Mouse (Mus musculus): ENCODE measurements at regions not wholly inside any gene's neighbourhood (a gene's known extent, or its start where the extent isn't known, plus 50 kb on each side); places are given as distances from the start of the nearest gene placed in this dataset.

DNA sequence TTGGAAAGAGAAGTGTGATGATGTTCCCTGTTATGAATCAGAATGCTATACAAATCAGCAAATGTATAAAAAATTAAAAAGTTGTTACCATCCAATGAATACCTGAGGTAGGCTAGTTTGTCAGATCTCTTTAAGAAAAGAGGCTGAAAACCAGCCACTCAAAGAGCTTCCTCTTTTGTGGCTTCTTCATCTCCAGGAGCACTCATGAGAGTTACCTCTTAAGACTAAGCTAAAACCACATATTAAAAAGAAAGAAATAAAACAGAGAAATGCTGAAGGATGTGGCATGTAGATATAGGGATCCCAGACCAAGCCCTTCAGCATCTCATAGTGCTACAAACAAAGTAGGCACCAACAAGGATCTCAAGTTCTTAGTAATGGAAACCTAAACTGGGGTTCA is 890.9 kb upstream of the Acvr2a start:
- intact Hi-C loops (cut with DNase I), result no loop called here
- DNase-seq (ENCODE audit: low spot score), result no peak

DNA sequence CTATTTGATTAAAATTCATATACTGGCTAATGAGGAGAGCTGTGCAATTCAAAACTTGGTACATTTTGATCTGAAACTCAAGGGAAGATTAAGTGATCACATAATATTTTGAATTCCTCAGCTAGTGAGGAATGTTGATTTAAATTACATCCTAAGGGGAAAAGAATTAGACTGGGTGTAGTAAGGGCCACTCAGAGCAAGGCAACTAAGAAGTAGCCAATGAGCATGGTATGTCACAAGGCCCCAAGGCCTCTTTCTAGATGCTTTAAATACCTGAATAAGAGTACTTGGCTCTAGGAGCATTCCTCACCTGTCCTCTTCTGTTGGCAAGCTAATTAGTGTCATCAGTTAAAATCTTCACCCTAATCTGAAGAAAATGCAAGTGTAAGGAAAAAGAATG is 887.3 kb upstream of the Acvr2a start:
- no peak for DNase-seq (ENCODE audit: low spot score)
- intact Hi-C loops (cut with DNase I), result no loop called here

DNA sequence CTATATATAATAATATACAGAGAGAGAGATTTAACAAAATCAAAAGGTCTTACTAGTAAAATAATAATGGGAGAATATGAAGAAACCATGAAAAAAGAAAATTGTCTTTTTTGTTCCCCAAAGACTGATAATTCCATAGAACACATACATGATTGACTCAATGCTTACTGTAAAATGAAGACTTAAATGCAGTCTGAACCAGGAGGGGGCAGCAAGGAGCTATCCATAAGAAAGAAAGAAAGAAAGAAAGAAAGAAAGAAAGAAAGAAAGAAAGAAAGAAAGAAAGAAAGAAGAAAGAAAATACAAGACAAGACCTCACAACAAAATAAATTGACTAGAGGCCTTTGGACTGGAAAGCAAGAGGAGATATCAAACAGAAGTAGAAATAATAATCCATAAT is 868.8 kb upstream of the Acvr2a start:
- DNase-seq (ENCODE audit: low spot score), result no peak
- intact Hi-C loops (cut with DNase I), result no loop called here

DNA sequence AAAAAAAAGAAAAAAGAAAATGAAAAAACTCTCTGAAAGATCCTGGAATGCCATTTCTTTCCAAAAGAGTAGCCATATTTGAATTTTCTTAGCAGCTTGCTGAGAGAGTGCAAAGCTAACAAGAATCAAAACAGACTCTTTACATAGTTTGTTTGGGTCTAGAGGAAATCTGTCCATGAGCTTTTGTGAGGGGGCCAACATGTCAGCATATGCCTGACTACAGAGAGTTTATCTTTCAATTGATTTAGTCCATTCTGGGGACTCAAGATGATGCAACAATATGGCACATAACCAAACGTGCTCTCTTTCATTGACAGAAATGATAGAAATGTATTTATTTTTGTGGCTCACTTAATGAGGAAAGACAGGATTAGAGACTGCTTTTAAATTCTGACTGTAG is 822.8 kb upstream of the Acvr2a start:
- intact Hi-C loops (cut with DNase I), result no loop called here

DNA sequence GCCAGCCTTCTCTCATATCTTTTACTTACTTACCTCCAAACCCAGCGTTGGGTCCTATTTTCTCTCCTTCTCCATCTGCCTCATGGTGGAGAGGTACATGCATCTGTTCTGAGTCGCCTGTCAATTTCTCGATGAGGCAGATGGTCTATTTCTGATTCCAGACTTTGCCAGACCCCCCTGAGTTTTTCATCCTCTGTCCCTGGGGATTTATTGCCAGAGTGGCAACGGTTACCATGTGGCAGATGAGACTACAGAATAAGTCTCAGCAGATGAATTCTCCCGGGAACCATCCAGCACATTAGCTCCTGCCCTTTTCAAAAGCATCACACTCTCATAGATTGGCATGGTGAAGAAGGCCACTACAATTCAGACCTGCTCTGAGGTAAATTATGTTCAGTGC is 819.7 kb upstream of the Acvr2a start:
- intact Hi-C loops (cut with DNase I), result no loop called here
- no peak for DNase-seq (ENCODE audit: low spot score)

More for the DNA sequence above, 822.8 kb upstream of the Acvr2a start:
- DNase-seq (ENCODE audit: low spot score), result no peak

DNA sequence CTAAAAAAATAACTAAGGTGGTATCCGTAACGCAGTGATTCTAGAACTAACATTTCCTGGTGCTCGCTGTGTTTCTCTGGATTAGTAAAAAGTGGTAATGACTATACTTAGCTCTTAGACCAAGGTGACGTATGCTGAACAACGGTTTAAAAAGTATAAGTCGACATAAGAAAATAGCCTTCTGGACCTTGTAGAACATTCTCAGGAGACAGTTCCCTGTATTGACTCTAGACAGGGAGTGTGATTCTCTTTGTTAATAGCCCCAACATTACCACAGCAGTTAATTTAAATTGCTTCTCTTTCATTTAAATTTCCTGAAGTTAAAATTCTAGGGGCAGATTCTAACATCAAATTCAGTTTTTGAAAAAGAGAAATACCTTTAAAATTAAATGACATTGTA is 812.7 kb upstream of the Acvr2a start:
- DNase-seq (ENCODE audit: low spot score), result no peak
- intact Hi-C loops (cut with DNase I), result loop anchor here (2.0 to 10.0 kb wide), 3 partner anchors 384 to 886 kb away; partner anchors contain the start of gene Acvr2a

DNA sequence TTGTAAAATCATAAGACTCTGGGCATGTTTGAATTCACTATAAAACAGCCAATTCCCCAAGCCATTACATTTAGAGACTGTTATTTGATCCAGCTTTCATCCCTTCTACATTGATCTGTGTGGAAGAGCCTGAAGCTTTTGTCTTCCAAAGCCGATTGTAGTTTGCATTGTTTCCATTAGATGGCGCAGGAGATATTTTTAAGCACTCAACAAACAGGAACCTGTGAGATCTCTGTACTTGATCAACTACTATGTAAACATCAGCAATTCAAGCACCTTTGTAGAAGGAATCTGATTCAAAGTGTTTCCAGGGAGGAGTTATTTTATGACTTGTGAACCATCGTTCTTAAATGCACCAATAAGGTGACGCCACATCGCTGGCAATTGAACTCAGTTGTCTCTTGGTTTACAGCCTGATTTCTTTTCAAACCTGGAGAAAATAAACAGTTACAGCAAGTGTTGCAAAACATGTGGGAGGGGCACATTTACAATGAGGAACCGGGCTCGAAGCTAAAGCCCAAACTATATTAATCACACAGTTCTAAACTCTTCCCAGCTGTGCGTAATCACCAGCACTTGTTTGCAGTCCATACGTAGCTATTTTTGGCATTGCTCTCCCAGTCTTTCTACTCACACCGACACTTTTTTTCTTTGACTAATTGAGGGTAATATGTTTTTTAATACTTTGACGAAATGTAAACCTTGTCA is 812.0 kb upstream of the Acvr2a start:
- no peak for DNase-seq (ENCODE audit: low spot score)
- intact Hi-C loops (cut with DNase I), result loop anchor here (2.0 to 10.0 kb wide), 3 partner anchors 383 to 885 kb away; partner anchors contain the start of gene Acvr2a

DNA sequence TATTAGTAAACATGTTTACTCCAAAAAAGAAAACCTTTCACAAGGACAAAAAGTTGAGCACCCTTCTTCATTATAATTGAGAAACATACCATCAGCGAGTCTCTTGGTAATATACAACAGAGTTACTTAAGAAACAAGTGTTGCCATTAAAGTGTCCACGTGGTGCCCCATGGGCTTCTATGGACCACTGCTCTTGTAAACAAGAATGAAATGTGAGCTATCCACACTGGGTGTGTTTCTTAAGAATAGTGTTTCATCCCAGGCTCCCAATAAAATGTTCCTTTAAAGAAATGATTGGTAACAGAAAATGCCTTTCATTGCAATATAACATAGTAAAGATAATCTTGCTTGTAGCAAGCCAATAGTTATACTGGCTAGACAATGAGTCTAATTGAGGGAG is 803.6 kb upstream of the Acvr2a start:
- intact Hi-C loops (cut with DNase I), result no loop called here
- no peak for DNase-seq (ENCODE audit: low spot score)

DNA sequence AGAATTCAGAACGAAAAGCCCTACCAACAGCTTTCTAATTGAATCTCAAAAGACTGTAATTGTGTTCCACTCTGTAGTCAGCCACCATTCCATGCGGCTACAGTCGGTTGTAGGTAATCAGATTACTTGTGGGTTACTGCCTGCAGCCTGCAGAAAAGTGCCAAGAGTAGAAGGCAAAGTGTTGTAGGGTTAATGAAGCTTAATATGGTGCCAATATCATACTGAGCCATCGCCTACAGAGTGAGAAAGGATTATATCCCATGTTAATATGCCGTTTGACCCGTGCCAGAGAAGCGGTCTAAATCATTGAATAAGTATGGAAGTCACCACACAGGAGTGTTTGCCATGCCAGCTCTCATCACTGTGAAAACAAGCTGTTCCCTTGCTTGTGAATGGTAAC is 786.4 kb upstream of the Acvr2a start:
- intact Hi-C loops (cut with DNase I), result no loop called here
- no peak for DNase-seq (ENCODE audit: low spot score)

DNA sequence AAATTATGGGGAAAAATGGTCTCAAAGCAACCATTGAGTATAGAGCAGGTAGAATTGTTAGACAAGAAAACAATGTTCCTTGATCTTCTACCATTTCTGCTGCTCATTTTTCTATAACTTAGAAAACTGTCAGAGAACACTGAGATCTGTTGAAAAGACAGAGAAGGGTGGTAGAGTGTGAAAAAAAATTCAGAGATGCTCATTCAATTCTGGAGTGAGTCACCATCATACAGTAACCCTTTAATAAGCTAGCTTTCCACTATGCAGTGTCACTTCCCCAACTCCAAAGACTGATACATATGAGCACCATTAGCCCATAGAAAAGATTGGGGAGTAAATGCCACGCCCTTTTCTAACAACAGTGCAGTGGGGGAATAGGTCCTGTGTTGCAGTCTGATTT is 752.5 kb upstream of the Acvr2a start:
- intact Hi-C loops (cut with DNase I), result no loop called here
- no peak for DNase-seq (ENCODE audit: low spot score)

DNA sequence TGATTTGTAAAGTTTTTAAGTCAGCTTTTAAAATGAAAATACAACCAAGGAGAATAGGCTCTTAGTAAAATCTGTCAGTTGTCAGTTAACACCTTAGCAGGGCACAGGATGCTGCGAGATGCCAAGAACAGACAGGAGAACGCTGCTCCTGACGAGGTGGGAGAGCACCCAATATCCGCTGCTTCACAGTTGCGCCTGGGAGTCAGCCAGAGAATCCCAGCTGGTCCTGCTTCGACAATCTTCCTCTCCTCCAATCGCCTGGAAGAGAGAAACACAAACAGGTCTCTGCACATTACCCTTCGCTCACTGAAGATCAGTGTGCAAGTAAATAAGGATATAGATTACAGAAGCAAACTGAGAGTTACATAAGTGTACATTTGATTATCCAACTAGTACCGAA is 750.5 kb upstream of the Acvr2a start:
- intact Hi-C loops (cut with DNase I), result no loop called here
- DNase-seq (ENCODE audit: low spot score), result no peak

DNA sequence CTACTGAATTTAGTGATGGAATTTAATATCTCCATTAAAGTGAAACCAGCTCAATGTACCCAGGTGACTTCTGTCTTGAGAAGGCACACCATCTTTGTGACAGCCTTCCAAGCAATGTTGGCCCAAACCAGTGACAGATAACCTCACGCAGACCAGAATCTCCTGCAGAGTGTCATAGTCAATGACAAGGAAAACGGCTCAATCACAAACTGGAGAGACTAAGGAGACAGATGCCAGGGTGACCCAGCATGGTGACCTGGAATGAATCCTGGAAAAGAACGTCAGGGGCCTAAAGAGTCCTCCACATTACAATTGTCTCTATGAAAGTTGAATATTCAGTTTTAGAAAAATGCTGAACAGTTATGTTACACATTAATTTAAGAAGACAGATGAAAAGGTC is 748.7 kb upstream of the Acvr2a start:
- DNase-seq (ENCODE audit: low spot score), result no peak

DNA sequence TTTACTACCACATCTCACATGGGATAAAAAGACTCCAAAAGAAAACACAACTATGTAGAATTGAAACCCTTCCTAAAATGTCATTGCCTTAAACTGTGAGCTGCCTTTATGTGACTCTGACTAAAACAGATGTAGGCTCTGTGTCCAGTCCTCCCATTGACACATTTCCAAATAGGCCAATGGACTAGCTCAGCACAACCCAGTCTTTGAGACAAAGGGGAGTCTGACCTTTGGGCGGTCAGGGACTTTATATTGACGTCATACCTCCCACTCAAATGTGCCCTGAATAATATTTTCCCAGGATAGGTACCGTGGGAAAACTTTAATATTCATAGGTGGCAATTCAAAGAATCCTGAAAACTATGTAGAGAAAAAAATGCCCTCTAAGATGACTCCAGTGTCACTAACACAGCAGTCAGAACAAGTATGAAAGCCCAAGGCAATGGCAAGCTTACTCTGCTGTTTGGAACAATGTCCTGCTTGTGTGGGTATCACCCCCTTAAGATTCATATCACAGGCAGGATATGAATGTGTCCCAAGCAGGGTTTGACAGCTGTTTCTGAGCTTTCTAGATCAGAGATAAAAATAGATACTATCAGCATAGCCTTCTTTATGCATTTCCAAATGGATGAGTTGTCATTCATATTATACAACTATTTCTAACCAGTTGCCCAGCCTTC is 731.6 kb upstream of the Acvr2a start:
- intact Hi-C loops (cut with DNase I), result no loop called here

More for the DNA sequence above, 748.7 kb upstream of the Acvr2a start:
- intact Hi-C loops (cut with DNase I), result no loop called here

DNA sequence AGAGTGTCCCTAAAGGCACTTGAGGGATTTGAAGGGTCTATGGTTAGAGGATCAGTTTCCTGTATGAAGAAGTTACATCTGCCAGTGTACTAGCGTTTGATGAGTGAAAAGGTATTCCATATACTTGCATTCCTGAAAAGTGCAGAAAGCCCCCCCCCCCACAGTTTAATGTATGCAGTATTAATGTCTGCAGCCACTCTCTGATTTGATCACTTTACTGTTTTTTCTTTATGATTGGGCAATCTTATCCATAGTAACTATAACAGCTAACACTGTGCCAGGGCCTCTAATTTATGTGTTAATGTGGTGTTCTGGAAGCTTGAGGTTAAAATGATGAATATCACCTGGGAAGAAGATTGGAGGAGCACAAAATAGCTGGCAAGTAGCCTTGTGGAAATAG is 715.6 kb upstream of the Acvr2a start:
- intact Hi-C loops (cut with DNase I), result no loop called here
- no peak for DNase-seq (ENCODE audit: low spot score)

More for the DNA sequence above, 731.6 kb upstream of the Acvr2a start:
- DNase-seq (ENCODE audit: low spot score), result no peak

DNA sequence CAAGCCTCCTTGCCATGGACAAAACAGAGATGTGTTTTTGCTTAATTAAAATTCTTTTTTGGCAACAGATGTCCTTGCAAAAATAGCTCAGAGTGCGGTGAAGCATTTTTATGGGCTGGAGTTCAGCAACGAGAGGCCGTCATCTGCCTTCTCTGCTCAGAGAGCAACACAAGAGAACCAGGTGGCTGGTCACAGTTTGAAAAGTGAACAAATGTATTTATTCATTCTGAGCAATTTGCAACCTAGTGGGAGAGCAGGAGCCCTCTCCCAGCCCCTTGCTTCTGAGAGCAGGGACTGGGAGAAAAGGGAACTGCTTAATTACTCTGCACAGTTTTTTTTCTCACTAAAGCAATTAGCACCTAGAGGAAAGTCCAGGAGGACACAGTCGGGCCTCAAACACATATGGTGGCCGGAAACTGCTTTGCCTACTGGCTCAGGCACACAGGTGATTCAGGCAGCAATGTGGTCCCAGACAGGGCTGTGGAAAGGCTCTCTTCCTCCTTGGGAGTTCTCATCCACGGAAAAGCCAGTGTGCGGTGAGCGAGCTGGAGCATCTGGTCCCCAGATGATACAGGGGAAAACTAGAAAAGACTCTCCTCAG is 714.9 kb upstream of the Acvr2a start:
- intact Hi-C loops (cut with DNase I), result no loop called here

DNA sequence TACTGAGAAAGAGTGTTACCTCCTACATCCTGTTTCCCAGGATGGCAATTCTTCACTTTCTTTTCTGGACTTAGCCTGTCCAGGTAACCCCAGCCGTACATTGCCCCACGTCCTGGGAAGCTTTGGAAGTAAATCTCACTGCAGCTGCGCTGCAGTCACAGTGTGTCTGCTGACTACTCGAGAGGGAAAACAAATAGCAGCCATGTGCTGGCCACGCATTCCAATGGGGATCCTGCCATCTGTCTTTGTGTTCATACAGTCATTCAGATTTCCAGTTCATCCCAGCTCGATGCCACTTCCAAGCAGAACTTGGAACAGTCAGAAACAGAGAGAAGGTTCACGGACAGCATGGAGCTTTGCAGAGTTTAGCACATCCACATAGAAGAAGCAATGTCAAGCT is 690.2 kb upstream of the Acvr2a start:
- intact Hi-C loops (cut with DNase I), result no loop called here
- DNase-seq (ENCODE audit: low spot score), result no peak

More for the DNA sequence above, 714.9 kb upstream of the Acvr2a start:
- no peak for DNase-seq (ENCODE audit: low spot score)

DNA sequence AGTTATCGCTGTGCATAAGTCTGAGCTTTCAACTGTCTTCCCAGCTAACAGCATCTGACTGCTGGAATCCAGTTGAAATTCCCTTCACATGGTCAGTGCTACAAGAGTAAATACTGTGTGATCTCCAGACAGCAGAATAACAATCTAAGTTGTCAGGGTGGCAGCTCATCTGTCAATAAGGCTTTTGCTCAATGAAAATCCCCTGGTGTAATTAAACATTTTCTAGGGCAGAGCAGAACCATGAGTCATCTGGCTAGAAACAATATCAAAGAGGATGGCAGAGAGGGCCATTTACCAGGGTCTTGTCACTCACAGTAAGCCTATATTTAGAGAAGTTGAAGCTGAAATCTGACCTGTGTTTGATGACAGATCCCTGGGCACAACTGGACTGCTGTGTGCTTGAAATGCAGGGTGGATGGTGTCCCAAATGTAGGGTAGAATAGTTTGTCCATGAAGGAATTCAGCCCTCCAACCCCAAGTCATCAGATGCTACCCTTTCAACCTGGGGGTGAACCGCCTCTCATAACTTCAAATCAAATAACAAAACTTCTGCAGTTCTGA is 675.8 kb upstream of the Acvr2a start:
- intact Hi-C loops (cut with DNase I), result no loop called here
- no peak for DNase-seq (ENCODE audit: low spot score)

DNA sequence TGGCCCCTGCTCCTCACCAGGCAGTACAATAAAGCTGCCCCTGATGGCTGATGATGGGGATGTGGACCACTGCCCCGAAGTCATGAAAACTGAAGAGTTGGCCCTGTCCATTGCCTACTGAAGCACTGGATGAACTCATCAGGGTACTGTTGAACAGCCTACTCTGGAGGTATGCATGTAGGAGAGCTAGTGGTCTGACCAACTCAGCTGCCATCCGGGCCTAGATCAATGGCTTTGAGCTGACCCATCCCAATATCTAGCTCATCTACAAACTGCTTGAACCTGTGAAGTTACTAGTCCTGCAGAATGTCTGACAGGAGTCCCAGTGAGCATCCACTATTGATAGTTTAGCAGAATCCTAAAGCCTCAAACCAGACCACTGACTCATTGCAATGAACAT is 672.6 kb upstream of the Acvr2a start:
- no peak for DNase-seq (ENCODE audit: low spot score)
- intact Hi-C loops (cut with DNase I), result no loop called here

DNA sequence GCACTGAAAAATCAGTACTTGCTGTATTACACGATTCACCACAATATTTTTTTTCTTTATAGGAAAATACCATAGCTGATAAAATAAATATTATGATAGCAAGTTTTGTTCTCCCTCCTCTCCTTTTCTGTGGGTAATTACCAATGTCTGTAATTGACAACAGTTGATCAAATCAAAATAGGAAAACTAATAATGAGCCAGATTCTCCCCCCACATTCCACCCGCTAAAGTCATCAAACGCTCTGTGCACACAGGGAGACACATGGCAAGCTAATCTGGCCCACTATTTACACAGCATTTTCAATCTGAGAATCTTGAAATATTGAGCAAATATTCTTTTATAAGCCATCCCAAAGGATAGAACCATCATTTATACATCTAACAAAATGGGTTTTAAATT is 659.2 kb upstream of the Acvr2a start:
- intact Hi-C loops (cut with DNase I), result no loop called here
- no peak for DNase-seq (ENCODE audit: low spot score)

DNA sequence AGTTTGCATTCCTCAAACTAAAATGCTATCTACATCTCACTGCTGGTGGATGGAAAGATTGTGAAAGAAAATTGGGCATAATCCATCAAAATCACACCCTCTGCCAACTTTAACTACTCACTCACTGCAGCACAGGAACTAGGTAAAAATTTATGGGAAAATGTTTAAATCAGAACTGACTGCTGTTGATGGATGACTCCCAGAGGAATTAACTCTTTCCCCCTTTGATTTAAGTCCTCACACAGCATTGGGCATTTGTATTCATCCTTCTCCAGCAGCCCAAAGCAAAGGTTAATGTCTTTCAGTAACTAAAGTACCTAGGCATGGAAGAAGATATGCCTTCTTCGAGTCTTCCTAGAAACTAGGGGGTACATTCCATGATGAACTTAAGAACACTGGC is 641.3 kb upstream of the Acvr2a start:
- intact Hi-C loops (cut with DNase I), result no loop called here
- DNase-seq (ENCODE audit: low spot score), result no peak

DNA sequence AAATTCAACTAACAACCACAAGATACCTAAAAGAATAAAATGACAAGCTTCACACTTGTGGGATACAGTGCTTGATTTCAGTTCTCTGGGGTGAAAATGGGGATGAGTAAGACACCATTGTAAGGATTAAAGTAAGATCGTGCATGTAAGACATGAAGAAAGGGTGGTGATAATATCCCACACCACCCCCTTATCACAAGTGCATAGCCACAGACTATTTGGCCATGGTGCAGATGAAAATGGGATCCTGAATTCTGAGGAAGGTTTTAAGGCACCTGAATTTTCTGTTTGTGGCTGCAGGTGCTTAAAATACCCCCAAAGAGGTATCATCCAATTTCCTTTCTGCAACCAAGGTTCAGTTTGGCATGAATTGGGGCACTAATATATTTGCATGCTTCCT is 627.7 kb upstream of the Acvr2a start:
- intact Hi-C loops (cut with DNase I), result no loop called here
- DNase-seq (ENCODE audit: low spot score), result no peak

Data from heart, postnatal 25 days (tissue).